Mouse (Mus musculus) lung, postnatal 0 days (tissue): Measurements from ENCODE around the gene Lgi1. TPM values are rescaled to one million over a fixed set of nuclear protein-coding genes. Genes with fewer than 3 reads are reported as not detected.

Experiments
- ATAC-seq: fragments of 200-750 bp; cut with Nextera tagmentation; 2 replicates; pipeline ENCODE4 v1.8.0; 2017; ENCODE audit warnings: moderate library complexity
- DNase-seq: peaks from one replicate; pipeline ENCODE4 v3.0.0-alpha.2; 2016; ENCODE audit warnings: low spot score
- H3K27ac ChIP-seq: fragments of 300-500 bp; sonication (generic); 2 replicates; pipeline ENCODE4 v1.5.1; 2014; ENCODE audit warnings: antibody characterized with exemption, mild to moderate bottlenecking, low read length, mixed read lengths
- H3K27me3 ChIP-seq: fragments of 300-500 bp; sonication (generic); replicated peaks from 2 replicates; pipeline ENCODE4 v1.6.1; 2014; ENCODE audit warnings: low read length, mixed read lengths; ENCODE audit not compliant: insufficient read depth
- H3K36me3 ChIP-seq: fragments of 300-500 bp; sonication (generic); 2 replicates; pipeline ENCODE4 v1.6.1; 2014; ENCODE audit warnings: low read length, mixed read lengths; ENCODE audit not compliant: insufficient read depth
- H3K4me1 ChIP-seq: fragments of 300-500 bp; sonication (generic); 2 replicates; pipeline ENCODE4 v1.6.1; 2014; ENCODE audit warnings: antibody characterized with exemption, low read depth, low read length, mixed read lengths; ENCODE audit not compliant: insufficient read depth
- H3K4me2 ChIP-seq: fragments of 300-500 bp; sonication (generic); replicated peaks from 2 replicates; pipeline ENCODE4 v1.6.1; 2014; ENCODE audit warnings: low read depth, mild to moderate bottlenecking, low read length, moderate library complexity, mixed read lengths
- H3K4me3 ChIP-seq: fragments of 300-500 bp; sonication (generic); 2 replicates; pipeline ENCODE4 v1.5.1; 2014; ENCODE audit warnings: low read depth, low read length
- H3K9ac ChIP-seq: fragments of 300-500 bp; sonication (generic); replicated peaks from 2 replicates; pipeline ENCODE4 v1.6.1; 2014; ENCODE audit warnings: low read depth, mild to moderate bottlenecking
- H3K9me3 ChIP-seq: fragments of 300-500 bp; sonication (generic); 2 replicates; pipeline ENCODE4 v1.6.1; 2016; ENCODE audit warnings: low read length, mixed read lengths
- CTCF ChIP-seq: IDR thresholded peaks from 2 replicates; pipeline ENCODE4 v1.5.1; 2016; ENCODE audit warnings: antibody characterized with exemption, mild to moderate bottlenecking
- EP300 ChIP-seq: IDR thresholded peaks from 2 replicates; pipeline ENCODE4 v1.6.1; 2016; ENCODE audit warnings: antibody characterized with exemption, mild to moderate bottlenecking, control low read depth
- WGBS: fragments of 180-500 bp; shearing (Covaris S2); extraction: QIAGEN DNeasy Blood & Tissue Kit; methylation state at CpG from one replicate; pipeline ENCODE4 v1.1.7; 2014; 5-methylcytosine and 5-hydroxymethylcytosine counted together
- polyA plus RNA-seq: library from polyadenylated mRNA; unstranded; fragments of >200 nt; fragmentation: Nextera tagmentation; extraction: Ambion mirVana; gene quantifications from 2 replicates; pipeline ENCODE4 v1.2.1, GENCODE M21; 2015

The Lgi1 gene
- polyA plus RNA-seq, 1 experiment from 2014 or later, result 0.07 TPM

- no peak overlapping the region for H3K9ac ChIP-seq
- ATAC-seq (no peak), DNase-seq (no peak)
- H3K9me3 ChIP-seq, result no peaks in the 10 kb centered on the region
- WGBS, result 84% methylated on average over 4 of the region's 4 CpGs
- H3K4me3 ChIP-seq, result no peak overlapping the region
- no peak overlapping the region for H3K4me2 ChIP-seq
- TF ChIP-seq EP300, result no peak
- no peak for TF ChIP-seq CTCF
- no peak overlapping the region for H3K27ac ChIP-seq
- H3K36me3 ChIP-seq, result no peaks in the 10 kb centered on the region
- no peaks in the 10 kb centered on the region for H3K27me3 ChIP-seq
- no peaks in the 10 kb centered on the region for H3K4me1 ChIP-seq
Measured at GRCm38 (mm10) chr19:38319168-38319567, 54.8 kb downstream of the Lgi1 start.

- no peaks in the 10 kb centered on the region for H3K4me1 ChIP-seq
- no peak for DNase-seq
- H3K4me3 ChIP-seq, result no peak overlapping the region
- H3K9me3 ChIP-seq, result no peaks in the 10 kb centered on the region
- H3K4me2 ChIP-seq, result no peak overlapping the region
- TF ChIP-seq EP300 (no peak), CTCF (no peak)
- no peak for ATAC-seq
- H3K36me3 ChIP-seq, result no peaks in the 10 kb centered on the region
- no peak overlapping the region for H3K9ac ChIP-seq
- no peaks in the 10 kb centered on the region for H3K27me3 ChIP-seq
- no peak overlapping the region for H3K27ac ChIP-seq
- 73% methylated on average over 5 of the region's 5 CpGs for WGBS
Measured at GRCm38 (mm10) chr19:38320651-38321188, 56.4 kb downstream of the Lgi1 start.

DNA sequence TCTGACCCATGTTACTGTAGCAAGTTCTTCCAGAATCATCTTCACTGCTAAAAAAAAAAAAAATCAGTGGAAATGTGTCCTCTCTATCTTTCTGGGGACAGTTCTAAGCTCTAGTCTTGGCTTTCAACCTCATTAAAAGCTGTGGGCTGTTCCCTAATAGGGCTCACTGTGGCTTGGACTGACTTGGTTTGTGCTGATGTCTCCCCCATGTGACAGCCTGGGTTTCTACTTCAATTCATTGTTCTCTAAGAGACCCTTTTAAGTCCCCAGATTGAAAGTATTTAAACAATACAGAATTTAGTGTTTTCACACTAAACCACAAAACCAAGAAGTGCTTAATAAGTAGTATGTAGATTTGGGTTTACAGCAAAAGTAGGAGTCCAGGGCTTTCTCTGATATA lies 59.4 kb downstream of the Lgi1 start:
- no peak for ATAC-seq
- Histone ChIP-seq H3K27ac (no peak overlapping the region), H3K27me3 (no peaks in the 10 kb centered on the region), H3K9me3 (no peaks in the 10 kb centered on the region), H3K9ac (no peak overlapping the region), H3K4me3 (no peak overlapping the region), H3K4me1 (no peaks in the 10 kb centered on the region), H3K36me3 (no peaks in the 10 kb centered on the region), H3K4me2 (no peak overlapping the region)
- no peak for DNase-seq
- TF ChIP-seq EP300 (no peak), CTCF (no peak)

DNA sequence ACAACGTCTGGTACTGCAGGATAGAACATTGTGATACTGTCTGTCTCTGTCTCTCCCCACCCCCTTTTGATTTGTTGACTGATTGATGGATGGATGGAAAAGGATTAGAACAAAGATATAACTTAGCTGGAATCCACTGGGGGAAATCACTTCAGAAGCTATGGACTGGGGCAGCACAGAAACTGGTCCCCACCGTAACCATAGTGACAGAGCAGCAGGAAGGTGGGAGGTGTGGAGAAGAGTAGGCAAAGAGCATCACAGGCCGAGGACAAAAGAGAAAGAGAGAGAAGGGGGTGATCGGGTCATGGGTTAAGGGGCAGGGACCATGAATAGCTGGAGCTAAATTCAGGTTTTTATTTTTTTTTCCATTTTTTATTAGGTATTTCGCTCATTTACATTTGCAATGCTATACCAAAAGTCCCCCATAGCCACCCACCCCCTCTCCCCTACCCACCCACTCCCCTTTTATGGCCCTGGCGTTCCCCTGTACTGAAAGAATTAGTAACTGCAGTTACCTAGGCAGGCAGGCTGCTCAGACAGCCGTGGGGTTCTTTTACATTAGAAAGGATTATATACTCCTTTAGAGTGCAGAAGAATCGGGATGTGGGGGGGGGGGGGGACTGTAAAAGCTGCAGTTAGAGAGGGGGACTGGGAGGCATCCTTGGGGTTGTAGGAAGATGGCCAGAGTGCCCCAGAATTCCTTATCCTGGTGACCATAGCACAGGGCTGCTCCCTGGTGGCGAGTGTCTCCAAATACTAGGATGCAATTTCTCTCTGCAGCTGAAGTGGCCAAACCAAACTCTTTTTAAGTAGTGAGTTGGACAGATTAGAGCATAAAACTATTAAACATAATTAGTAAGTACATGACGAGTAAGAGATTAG lies 60.1 kb downstream of the Lgi1 start:
- H3K9me3 ChIP-seq, result no peaks in the 10 kb centered on the region
- H3K4me3 ChIP-seq, result no peak overlapping the region
- 47% methylated on average over 10 of the region's 10 CpGs for WGBS
- no peak overlapping the region for H3K9ac ChIP-seq
- no peaks in the 10 kb centered on the region for H3K36me3 ChIP-seq
- no peaks in the 10 kb centered on the region for H3K4me1 ChIP-seq
- TF ChIP-seq EP300 (no peak), CTCF (peak; percentile 33)
- ATAC-seq, result no peak
- H3K27ac ChIP-seq, result no peak overlapping the region
- no peak overlapping the region for H3K4me2 ChIP-seq
- no peak for DNase-seq
- H3K27me3 ChIP-seq, result no peaks in the 10 kb centered on the region

- no peak for DNase-seq
- Histone ChIP-seq H3K9ac (no peak overlapping the region), H3K27me3 (no peaks in the 10 kb centered on the region), H3K4me3 (no peak overlapping the region), H3K4me2 (no peak overlapping the region), H3K4me1 (no peaks in the 10 kb centered on the region), H3K9me3 (no peaks in the 10 kb centered on the region), H3K27ac (no peak overlapping the region), H3K36me3 (no peaks in the 10 kb centered on the region)
- WGBS, result 67% methylated on average over 4 of the region's 4 CpGs
- TF ChIP-seq EP300, result no peak
- TF ChIP-seq CTCF, result no peak
- ATAC-seq, result no peak
Measured at GRCm38 (mm10) chr19:38325029-38325398, 60.7 kb downstream of the Lgi1 start.

DNA sequence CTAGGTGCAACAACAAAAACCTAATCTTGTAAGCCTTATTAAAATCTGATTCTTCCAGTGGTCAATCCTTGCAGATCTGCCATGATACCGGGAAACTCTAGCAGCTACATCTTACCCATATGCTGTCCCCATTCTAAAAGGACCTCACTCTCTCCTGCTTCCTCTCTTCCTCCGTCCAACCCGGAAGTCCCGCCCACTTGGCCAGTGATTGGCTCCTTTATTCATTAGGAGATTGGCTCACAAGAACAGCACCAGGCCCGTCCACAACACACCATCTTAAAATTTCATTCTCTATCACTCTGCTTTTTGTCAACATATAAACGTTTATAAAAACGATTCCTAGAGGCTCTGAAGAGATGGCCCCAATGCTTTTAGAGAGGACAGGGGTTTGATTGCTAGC lies 61.5 kb downstream of the Lgi1 start:
- no peaks in the 10 kb centered on the region for H3K27me3 ChIP-seq
- no peak for DNase-seq
- ATAC-seq, result no peak
- no peak for TF ChIP-seq CTCF
- no peak for TF ChIP-seq EP300
- H3K4me1 ChIP-seq, result no peaks in the 10 kb centered on the region
- no peak overlapping the region for H3K27ac ChIP-seq
- no peaks in the 10 kb centered on the region for H3K9me3 ChIP-seq
- no peaks in the 10 kb centered on the region for H3K36me3 ChIP-seq
- WGBS, result 78% methylated on average over 7 of the region's 7 CpGs
- no peak overlapping the region for H3K4me3 ChIP-seq
- H3K9ac ChIP-seq, result no peak overlapping the region
- no peak overlapping the region for H3K4me2 ChIP-seq
